Mouse (Mus musculus) CD4-positive, CD25-positive, alpha-beta regulatory T cell (primary cell): ENCODE measurements around the gene Kcna3. TPM values are rescaled to one million over a fixed set of nuclear protein-coding genes. Genes with fewer than 3 reads are reported as not detected.

Experiments used
- polyA plus RNA-seq: library from polyadenylated mRNA; unstranded; fragments of 100-300 nt; shearing (Covaris generic); gene quantifications from one replicate; pipeline ENCODE4 v1.2.1, GENCODE M21; 2017

Gene Kcna3
- polyA plus RNA-seq: 111 TPM

GRCm38 (mm10) chr3:107035521-107036457 lies at the start of gene Kcna3:
TSS of gene Kcna3 (plus strand) at chr3:107036169.

Other genes with a start within 250 kb of the Kcna3 start
- 911 TPM for gene Cd53, start 246.0 kb upstream of the Kcna3 start, polyA plus RNA-seq
- not detected for gene Olfr266, start 209.9 kb upstream of the Kcna3 start, polyA plus RNA-seq
- 1.5 TPM for gene Kcna2, start 65.0 kb downstream of the Kcna3 start, polyA plus RNA-seq
- gene Kcna10, start 146.9 kb downstream of the Kcna3 start, polyA plus RNA-seq: not detected
- gene Cym, start 185.6 kb downstream of the Kcna3 start, polyA plus RNA-seq: not detected
- not detected for gene A630076J17Rik, start 194.4 kb downstream of the Kcna3 start, polyA plus RNA-seq
- gene Prok1, start 203.5 kb downstream of the Kcna3 start, polyA plus RNA-seq: 0.42 TPM
- gene Lamtor5, start 242.7 kb downstream of the Kcna3 start, polyA plus RNA-seq: 182 TPM